Mouse (Mus musculus) heart, adult 18-20 months (tissue): ENCODE measurements around the gene Dad1. TPM values are rescaled to one million over a fixed set of nuclear protein-coding genes. Genes with fewer than 3 reads are reported as not detected.

ENCODE experiments used
- DNase-seq, 2 experiments: peaks; one replicate each; pipeline ENCODE4 v3.0.0; 2021 to 2022; ENCODE audit warnings: mixed read lengths in 1 of 2
- long read RNA-seq, 2 experiments: library from polyadenylated mRNA; stranded (forward); transcript quantifications; one replicate each; pipeline ENCODE4 v2.0.0; 2021
- total RNA-seq, 2 experiments: library from RNA; stranded (reverse); gene quantifications; 2 replicates each; pipeline ENCODE4 v1.2.3; 2021

Dad1 gene
- 100 to 1,000 TPM; 107 to 112 TPM for total RNA-seq
- long read RNA-seq, experiment 1, transcript Dad1-201 (3 exons, 878 nt), result major isoform, 167 of 174 reads
- long read RNA-seq, experiment 1, partial matches to known transcripts, result 1 of 174 reads
- long read RNA-seq, experiment 1, other reads (novel, unspliced or antisense), result 6 of 174 reads
- long read RNA-seq, experiment 2, transcript Dad1-201 (3 exons, 878 nt), result major isoform, 121 of 125 reads
- long read RNA-seq, experiment 2, partial matches to known transcripts, result 4 of 125 reads
- long read RNA-seq, experiment 2, other reads (novel, unspliced or antisense), result 0 of 125 reads

- peak; percentile 98 for DNase-seq
Measured at GRCm38 (mm10) chr14:54253741-54254291, at the start of gene Dad1, which contains the start of gene Abhd4. Dad1 (minus strand) TSS chr14:54254104. Abhd4 (plus strand) TSS chr14:54254188.

GRCm38 (mm10) chr14:54300676-54301075 is 46.8 kb upstream of the Dad1 start:
- DNase-seq, result no peak

- peak; percentile 12 to 18 for DNase-seq
Measured at GRCm38 (mm10) chr14:54300136-54300535, 46.2 kb upstream of the Dad1 start.

- no peak for DNase-seq
Measured at GRCm38 (mm10) chr14:54284839-54285238, 30.9 kb upstream of the Dad1 start, which contains the start of gene Olfr49. Olfr49 (minus strand) TSS chr14:54284939.

- DNase-seq, result no peak
Measured at GRCm38 (mm10) chr14:54276446-54276845, 22.5 kb upstream of the Dad1 start.

- DNase-seq, result no peak
Measured at GRCm38 (mm10) chr14:54272696-54273095, 18.8 kb upstream of the Dad1 start.

- no peak for DNase-seq
Measured at GRCm38 (mm10) chr14:54271976-54272606, 18.2 kb upstream of the Dad1 start.

- DNase-seq, result no peak
Measured at GRCm38 (mm10) chr14:54270413-54270812, 16.5 kb upstream of the Dad1 start.

GRCm38 (mm10) chr14:54269566-54269965 is 15.7 kb upstream of the Dad1 start:
- no peak for DNase-seq

- no peak for DNase-seq
Measured at GRCm38 (mm10) chr14:54267966-54268365, 14.1 kb upstream of the Dad1 start.

GRCm38 (mm10) chr14:54265951-54266350 is 12.0 kb upstream of the Dad1 start:
- DNase-seq, result no peak

- DNase-seq, result no peak
Measured at GRCm38 (mm10) chr14:54265093-54265492, 11.2 kb upstream of the Dad1 start.

- no peak for DNase-seq
Measured at GRCm38 (mm10) chr14:54264231-54264630, 10.3 kb upstream of the Dad1 start.

GRCm38 (mm10) chr14:54263099-54263498 is 9.2 kb upstream of the Dad1 start:
- DNase-seq, result no peak

- DNase-seq, result no peak
Measured at GRCm38 (mm10) chr14:54262622-54263021, 8.7 kb upstream of the Dad1 start.

- DNase-seq, result no peak
Measured at GRCm38 (mm10) chr14:54261386-54261785, 7.5 kb upstream of the Dad1 start.

GRCm38 (mm10) chr14:54260196-54260595 is 6.3 kb upstream of the Dad1 start:
- DNase-seq, result no peak

- no peak for DNase-seq
Measured at GRCm38 (mm10) chr14:54259722-54260085, 5.8 kb upstream of the Dad1 start.

- DNase-seq, result peak; percentile 97 to 99
Measured at GRCm38 (mm10) chr14:54259003-54259721, 5.3 kb upstream of the Dad1 start.

- DNase-seq, result no peak
Measured at GRCm38 (mm10) chr14:54258131-54258670, 4.3 kb upstream of the Dad1 start.

- DNase-seq, result no peak
Measured at GRCm38 (mm10) chr14:54254670-54255202, 832 bp upstream of the Dad1 start.

GRCm38 (mm10) chr14:54250122-54250521 is 3.8 kb downstream of the Dad1 start:
- no peak for DNase-seq
